Mouse (Mus musculus) embryonic facial prominence, embryonic 12.5 days (tissue): ENCODE measurements around the gene Slc18a3. TPM values are rescaled to one million over a fixed set of nuclear protein-coding genes. Genes with fewer than 3 reads are reported as not detected.

Experiments used
- ATAC-seq: fragments of 200-750 bp; cut with Nextera tagmentation; 2 replicates; pipeline ENCODE4 v1.8.0; 2017; ENCODE audit not compliant: insufficient number of reproducible peaks, insufficient read depth, low FRiP score, low TSS enrichment
- H3K27ac ChIP-seq: fragments of 300-500 bp; sonication (generic); 2 replicates; pipeline ENCODE4 v1.5.1; 2016; ENCODE audit warnings: mild to moderate bottlenecking
- H3K27me3 ChIP-seq: fragments of 300-500 bp; sonication (generic); 2 replicates; pipeline ENCODE4 v1.6.1; 2016; ENCODE audit warnings: mild to moderate bottlenecking, moderate library complexity
- H3K36me3 ChIP-seq: fragments of 300-500 bp; sonication (generic); 2 replicates; pipeline ENCODE4 v1.6.1; 2016; ENCODE audit warnings: mild to moderate bottlenecking
- H3K4me1 ChIP-seq: fragments of 300-500 bp; sonication (generic); 2 replicates; pipeline ENCODE4 v1.6.1; 2016
- H3K4me2 ChIP-seq: fragments of 300-500 bp; sonication (generic); replicated peaks from 2 replicates; pipeline ENCODE4 v1.6.1; 2016; ENCODE audit warnings: mild to moderate bottlenecking, moderate library complexity
- H3K4me3 ChIP-seq: fragments of 300-500 bp; sonication (generic); 2 replicates; pipeline ENCODE4 v1.5.1; 2016; ENCODE audit warnings: mild to moderate bottlenecking
- H3K9ac ChIP-seq: fragments of 300-500 bp; sonication (generic); 2 replicates; pipeline ENCODE4 v1.6.1; 2016; ENCODE audit warnings: mild to moderate bottlenecking, moderate library complexity
- H3K9me3 ChIP-seq: fragments of 300-500 bp; sonication (generic); 2 replicates; pipeline ENCODE4 v1.6.1; 2016; ENCODE audit warnings: mild to moderate bottlenecking, moderate library complexity
- WGBS: fragments of 180-500 bp; shearing (Covaris S2); methylation state at CpG from one replicate; pipeline ENCODE4 v1.1.7; 2016; 5-methylcytosine and 5-hydroxymethylcytosine counted together
- polyA plus RNA-seq: library from polyadenylated mRNA; unstranded; fragments of >200 nt; fragmentation: Nextera tagmentation; extraction: Ambion mirVana; gene quantifications from 2 replicates; pipeline ENCODE4 v1.2.1, GENCODE M21; 2016

Slc18a3 gene
- polyA plus RNA-seq, 1 experiment from 2014 or later: 0.46 TPM

GRCm38 (mm10) chr14:32496115-32496850 is 31.6 kb upstream of the Slc18a3 start:
- H3K4me2 ChIP-seq: no peak overlapping the region
- no peak overlapping the region for H3K27ac ChIP-seq
- WGBS: 75% methylated on average over 8 of the region's 8 CpGs
- no peak overlapping the region for H3K9ac ChIP-seq
- H3K27me3 ChIP-seq: peaks cover 6% of the 10 kb centered on the region; the same call in 1 of the 2 replicates
- H3K4me3 ChIP-seq: no peak overlapping the region
- no peak for ATAC-seq
- no peaks in the 10 kb centered on the region for H3K36me3 ChIP-seq
- no peaks in the 10 kb centered on the region for H3K9me3 ChIP-seq
- H3K4me1 ChIP-seq: no peaks in the 10 kb centered on the region

- no peak for ATAC-seq
- H3K36me3 ChIP-seq: no peaks in the 10 kb centered on the region
- peak overlapping the region; percentile 32 for H3K4me2 ChIP-seq
- H3K9me3 ChIP-seq: no peaks in the 10 kb centered on the region
- no peak overlapping the region for H3K9ac ChIP-seq
- WGBS: 22% methylated on average over 13 of the region's 13 CpGs
- peaks cover 6% of the 10 kb centered on the region; the same call in 1 of the 2 replicates for H3K27me3 ChIP-seq
- H3K4me3 ChIP-seq: no peak overlapping the region
- H3K4me1 ChIP-seq: no peaks in the 10 kb centered on the region
- H3K27ac ChIP-seq: no peak overlapping the region
Observed at GRCm38 (mm10) chr14:32492521-32492920, 27.9 kb upstream of the Slc18a3 start.

DNA sequence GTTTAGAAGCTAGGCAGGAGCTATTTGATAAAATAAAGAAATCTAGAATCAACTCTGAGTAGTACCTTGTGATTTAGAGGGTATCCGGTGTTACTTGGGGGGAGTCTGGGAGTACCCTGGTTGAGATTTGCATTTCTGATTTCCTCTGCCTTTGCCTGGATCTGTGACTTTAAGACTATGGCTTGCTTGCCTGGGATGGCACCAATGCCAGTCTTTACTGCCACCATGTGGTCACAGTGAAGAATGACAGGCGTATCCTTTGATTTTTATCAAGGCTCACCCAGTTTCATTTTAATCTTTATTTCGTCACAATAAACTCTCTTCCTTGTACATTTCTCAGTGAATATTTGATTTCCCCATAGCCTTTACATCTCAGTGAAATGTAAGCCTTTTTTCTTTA is 17.4 kb upstream of the Slc18a3 start:
- no peak for ATAC-seq
- H3K36me3 ChIP-seq: no peaks in the 10 kb centered on the region
- H3K27me3 ChIP-seq: no peaks in the 10 kb centered on the region
- H3K9me3 ChIP-seq: no peaks in the 10 kb centered on the region
- H3K4me1 ChIP-seq: no peaks in the 10 kb centered on the region
- H3K4me2 ChIP-seq: no peak overlapping the region
- 10% methylated on average over 3 of the region's 3 CpGs for WGBS
- H3K27ac ChIP-seq: no peak overlapping the region
- no peak overlapping the region for H3K9ac ChIP-seq
- no peak overlapping the region for H3K4me3 ChIP-seq

- Histone ChIP-seq H3K4me2 (no peak overlapping the region), H3K27me3 (no peaks in the 10 kb centered on the region), H3K9ac (no peak overlapping the region), H3K27ac (no peak overlapping the region), H3K9me3 (no peaks in the 10 kb centered on the region), H3K36me3 (no peaks in the 10 kb centered on the region), H3K4me1 (no peaks in the 10 kb centered on the region), H3K4me3 (no peak overlapping the region)
- no peak for ATAC-seq
- 60% methylated on average over 1 of the region's 1 CpGs for WGBS
Observed at GRCm38 (mm10) chr14:32477581-32477980, 12.9 kb upstream of the Slc18a3 start.

GRCm38 (mm10) chr14:32476559-32476958 is 11.9 kb upstream of the Slc18a3 start:
- Histone ChIP-seq H3K4me3 (no peak overlapping the region), H3K9ac (no peak overlapping the region), H3K4me1 (no peaks in the 10 kb centered on the region), H3K27me3 (no peaks in the 10 kb centered on the region), H3K4me2 (no peak overlapping the region), H3K9me3 (no peaks in the 10 kb centered on the region), H3K36me3 (no peaks in the 10 kb centered on the region), H3K27ac (no peak overlapping the region)
- 79% methylated on average over 6 of the region's 6 CpGs for WGBS
- no peak for ATAC-seq

DNA sequence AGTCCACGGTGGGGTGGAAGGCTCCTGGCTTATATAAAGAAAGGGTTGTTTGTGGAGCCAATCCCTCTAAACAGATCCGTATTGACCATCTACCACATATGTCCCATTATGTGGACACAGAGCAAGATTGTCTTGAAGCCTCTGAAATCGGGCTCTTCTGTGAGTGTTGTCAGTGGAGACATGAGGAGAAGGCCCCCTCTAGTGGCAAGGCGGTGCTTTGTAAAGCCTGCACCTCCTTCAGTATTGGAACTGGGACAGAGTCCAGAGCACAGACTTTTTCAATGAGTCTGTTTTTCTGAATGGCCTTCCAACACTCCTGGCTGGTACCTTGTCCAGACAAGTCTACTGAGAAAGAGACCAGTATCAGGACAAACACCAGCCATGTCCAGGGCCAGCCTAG is 8.3 kb upstream of the Slc18a3 start:
- ATAC-seq: no peak

DNA sequence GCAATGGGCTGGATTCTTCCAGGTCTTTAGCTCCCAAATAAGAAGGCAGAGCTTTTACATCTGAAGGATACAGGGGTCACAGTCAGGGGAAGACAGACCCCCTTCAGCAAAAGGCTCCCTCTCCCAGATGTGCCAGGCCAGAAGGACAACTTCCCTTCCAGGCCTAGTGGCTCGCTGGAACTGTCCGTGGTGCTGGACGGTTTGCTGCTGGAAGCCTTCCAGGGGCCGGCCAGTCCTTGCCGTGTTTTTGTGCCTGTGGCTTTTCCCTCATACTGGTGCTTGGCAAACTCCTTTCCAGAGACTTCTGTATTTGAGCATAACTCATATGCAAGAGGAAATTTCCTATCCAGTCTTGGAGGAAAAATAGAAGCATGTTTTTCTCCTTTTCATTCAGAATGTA is 3.0 kb upstream of the Slc18a3 start:
- no peak overlapping the region for H3K4me2 ChIP-seq
- H3K4me3 ChIP-seq: no peak overlapping the region
- no peaks in the 10 kb centered on the region for H3K9me3 ChIP-seq
- H3K27me3 ChIP-seq: peaks cover 60% of the 10 kb centered on the region
- H3K9ac ChIP-seq: no peak overlapping the region
- H3K27ac ChIP-seq: no peak overlapping the region
- 5% methylated on average over 5 of the region's 5 CpGs for WGBS
- no peak for ATAC-seq
- H3K36me3 ChIP-seq: no peaks in the 10 kb centered on the region
- H3K4me1 ChIP-seq: peaks cover 16% of the 10 kb centered on the region

More for the DNA sequence above, 8.3 kb upstream of the Slc18a3 start:
- Histone ChIP-seq H3K9me3 (no peaks in the 10 kb centered on the region), H3K27me3 (peaks cover 9% of the 10 kb centered on the region), H3K27ac (no peak overlapping the region), H3K4me2 (no peak overlapping the region), H3K4me3 (no peak overlapping the region), H3K9ac (no peak overlapping the region), H3K36me3 (no peaks in the 10 kb centered on the region), H3K4me1 (no peaks in the 10 kb centered on the region)
- WGBS: 12% methylated on average over 4 of the region's 4 CpGs

GRCm38 (mm10) chr14:32465889-32466288 is 1.2 kb upstream of the Slc18a3 start, which contains the start of gene Chat:
Gene Chat, minus strand, starts transcription at chr14:32465989.
- no peak for ATAC-seq
- Histone ChIP-seq H3K27ac (no peak within 1 kb of the TSS), H3K27me3 (peaks cover 77% of the 10 kb centered on the region), H3K4me3 (peak within 1 kb of the TSS; percentile 40), H3K9me3 (no peaks in the 10 kb centered on the region), H3K36me3 (no peaks in the 10 kb centered on the region), H3K4me2 (peak within 1 kb of the TSS; percentile 68), H3K4me1 (peaks cover 16% of the 10 kb centered on the region), H3K9ac (no peak within 1 kb of the TSS)
- 15% methylated on average over 13 of the region's 13 CpGs for WGBS

GRCm38 (mm10) chr14:32465506-32465870 is 838 bp upstream of the Slc18a3 start:
- WGBS: 2% methylated on average over 7 of the region's 11 CpGs
- H3K36me3 ChIP-seq: no peaks in the 10 kb centered on the region
- no peak for ATAC-seq
- peak overlapping the region; percentile 68 for H3K4me2 ChIP-seq
- H3K9ac ChIP-seq: no peak overlapping the region
- H3K4me1 ChIP-seq: peaks cover 16% of the 10 kb centered on the region
- H3K4me3 ChIP-seq: peak overlapping the region; percentile 40
- peaks cover 81% of the 10 kb centered on the region for H3K27me3 ChIP-seq
- H3K9me3 ChIP-seq: no peaks in the 10 kb centered on the region
- H3K27ac ChIP-seq: no peak overlapping the region

DNA sequence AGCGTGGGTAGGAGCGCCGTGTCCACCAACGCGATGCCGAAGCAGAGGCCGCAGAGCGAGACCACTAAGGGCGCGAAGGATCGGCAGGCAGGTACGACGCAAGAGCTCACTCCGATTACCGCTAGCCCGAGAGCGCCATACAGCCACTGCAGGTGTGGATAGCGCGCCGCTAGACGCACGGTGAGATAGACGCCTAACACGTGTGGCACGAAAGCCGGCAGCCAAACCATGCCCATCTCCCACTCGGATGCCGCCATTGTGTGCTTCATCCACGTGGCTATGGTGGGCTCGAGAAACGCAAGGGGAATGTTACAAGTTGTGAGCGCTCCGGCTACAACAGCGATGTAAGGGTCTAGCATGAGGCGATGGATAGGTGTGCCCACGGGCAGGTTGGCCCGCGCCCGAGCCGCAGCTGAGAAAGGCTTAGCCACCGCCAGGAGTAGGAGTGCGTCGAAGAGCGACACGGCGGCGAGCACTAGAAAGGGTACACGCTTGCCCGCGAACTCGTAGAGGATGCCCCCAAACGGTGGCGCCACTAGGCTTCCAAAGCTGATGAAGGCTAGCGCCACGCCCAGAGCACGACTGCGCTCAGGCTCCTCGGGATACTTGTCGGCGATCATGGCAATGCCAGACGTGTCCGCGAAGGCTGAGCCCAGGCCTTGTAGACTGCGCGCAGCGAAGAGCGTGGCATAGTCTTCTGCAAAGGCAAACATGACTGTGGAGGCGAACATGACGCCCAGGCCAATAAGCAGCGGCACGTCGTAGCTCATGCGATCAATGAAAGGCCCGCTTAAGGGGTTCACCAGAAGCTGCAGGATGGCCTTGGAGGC is 1.2 kb downstream of the Slc18a3 start:
- Histone ChIP-seq H3K4me3 (peak overlapping the region; percentile 40; the same call in 1 of the 2 replicates), H3K9me3 (no peaks in the 10 kb centered on the region), H3K27ac (no peak overlapping the region), H3K9ac (no peak overlapping the region), H3K27me3 (peaks cover 97% of the 10 kb centered on the region), H3K4me2 (peak overlapping the region; percentile 5; the same call in 1 of the 2 replicates), H3K4me1 (peaks cover 16% of the 10 kb centered on the region), H3K36me3 (no peaks in the 10 kb centered on the region)
- ATAC-seq: no peak
- WGBS: 3% methylated on average over 73 of the region's 74 CpGs

DNA sequence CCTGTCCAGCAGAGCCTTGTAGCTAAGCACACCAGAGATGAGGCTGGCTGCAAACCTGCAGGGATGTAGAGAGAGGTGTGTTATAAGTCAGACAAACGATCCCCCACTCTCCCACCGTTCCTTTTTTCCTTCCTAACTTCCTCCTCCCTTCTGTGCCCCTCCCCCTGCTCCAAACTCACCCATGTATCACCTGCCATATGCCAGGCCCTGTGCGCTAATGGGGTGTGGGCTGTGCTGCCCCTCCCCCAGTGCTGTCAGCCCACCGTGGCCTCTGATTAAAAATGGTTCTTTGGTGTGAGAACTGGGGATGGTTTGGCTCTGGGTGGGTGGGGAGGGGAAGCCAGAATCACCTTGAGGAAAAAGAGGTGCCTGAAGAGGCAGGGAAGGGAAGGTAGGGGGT is 12.1 kb downstream of the Slc18a3 start:
- no peaks in the 10 kb centered on the region for H3K36me3 ChIP-seq
- no peaks in the 10 kb centered on the region for H3K9me3 ChIP-seq
- H3K27ac ChIP-seq: no peak overlapping the region
- no peak overlapping the region for H3K9ac ChIP-seq
- WGBS: 22% methylated on average over 4 of the region's 4 CpGs
- H3K4me1 ChIP-seq: no peaks in the 10 kb centered on the region
- no peak for ATAC-seq
- no peak overlapping the region for H3K4me2 ChIP-seq
- H3K4me3 ChIP-seq: no peak overlapping the region
- H3K27me3 ChIP-seq: peaks cover 32% of the 10 kb centered on the region

DNA sequence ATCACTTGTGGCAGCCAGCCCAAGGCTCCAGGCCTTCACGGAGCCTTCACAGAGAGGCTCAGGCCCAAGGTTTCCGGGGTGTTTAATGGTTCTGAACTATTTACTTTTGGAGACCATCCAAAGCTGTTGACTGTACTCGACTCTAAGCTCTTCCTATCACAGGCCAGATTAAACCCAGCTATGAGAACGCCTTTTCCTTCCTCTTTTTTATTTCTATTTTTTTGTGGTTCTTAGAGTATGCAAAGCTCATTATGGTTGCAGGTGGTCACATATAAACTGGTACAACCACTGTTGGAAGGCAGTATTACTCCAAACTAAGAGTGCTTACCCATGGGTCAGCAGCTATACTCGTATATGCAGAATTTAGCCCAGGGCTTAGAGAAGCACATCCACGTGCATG is 17.7 kb downstream of the Slc18a3 start:
- no peak for ATAC-seq
- H3K9ac ChIP-seq: no peak overlapping the region
- H3K4me3 ChIP-seq: no peak overlapping the region
- no peak overlapping the region for H3K4me2 ChIP-seq
- WGBS: 85% methylated on average over 6 of the region's 6 CpGs
- H3K36me3 ChIP-seq: no peaks in the 10 kb centered on the region
- no peaks in the 10 kb centered on the region for H3K4me1 ChIP-seq
- H3K27me3 ChIP-seq: peaks cover 5% of the 10 kb centered on the region; the same call in 1 of the 2 replicates
- no peak overlapping the region for H3K27ac ChIP-seq
- H3K9me3 ChIP-seq: no peaks in the 10 kb centered on the region
